Mouse (Mus musculus) ovary, adult 18-20 months (tissue): Measurements from ENCODE around the gene Sp2.

Experiments used
- DNase-seq: peaks from one replicate; pipeline ENCODE4 v3.0.0; 2022; ENCODE audit warnings: low spot score, mixed read lengths

The Sp2 gene

GRCm38 (mm10) chr11:96908594-96908993, 74.2 kb downstream of the Sp2 start:
- DNase-seq, result no peak

- no peak for DNase-seq
Observed at GRCm38 (mm10) chr11:96906431-96907161, 76.2 kb downstream of the Sp2 start.
